Mouse (Mus musculus): ENCODE data around the gene Grm8.

Grm8 gene

GRCm38 (mm10) chr6:28040815-28041214, 94.2 kb downstream of the Grm8 start:
- no peak for DNase-seq

- DNase-seq, result no peak
These were observed 103.0 kb downstream of the Grm8 start for GRCm38 (mm10) chr6:28032006-28032405.

- no peak for DNase-seq
These were observed 117.3 kb downstream of the Grm8 start for GRCm38 (mm10) chr6:28017653-28018052.

GRCm38 (mm10) chr6:28007001-28007400, 128.0 kb downstream of the Grm8 start:
- DNase-seq, result no peak

- no peak for DNase-seq
These were observed 137.7 kb downstream of the Grm8 start for GRCm38 (mm10) chr6:27997250-27997649.

GRCm38 (mm10) chr6:27991241-27991640, 143.7 kb downstream of the Grm8 start:
- DNase-seq, result no peak

GRCm38 (mm10) chr6:27982598-27982997, 152.4 kb downstream of the Grm8 start:
- no peak for DNase-seq

- no peak for DNase-seq
These were observed 153.0 kb downstream of the Grm8 start for GRCm38 (mm10) chr6:27982021-27982420.

- DNase-seq, result no peak
These were observed 157.6 kb downstream of the Grm8 start for GRCm38 (mm10) chr6:27977361-27977760.

- no peak for DNase-seq
These were observed 166.1 kb downstream of the Grm8 start for GRCm38 (mm10) chr6:27968859-27969258.

GRCm38 (mm10) chr6:27967037-27967436, 167.9 kb downstream of the Grm8 start:
- no peak for DNase-seq

GRCm38 (mm10) chr6:27965237-27965636, 169.7 kb downstream of the Grm8 start:
- no peak for DNase-seq

- DNase-seq, result no peak
These were observed 171.1 kb downstream of the Grm8 start for GRCm38 (mm10) chr6:27963887-27964286.

GRCm38 (mm10) chr6:27956278-27956857, 178.6 kb downstream of the Grm8 start:
- DNase-seq, result no peak

GRCm38 (mm10) chr6:27951433-27951832, 183.5 kb downstream of the Grm8 start:
- DNase-seq, result no peak

- no peak for DNase-seq
These were observed 206.9 kb downstream of the Grm8 start for GRCm38 (mm10) chr6:27928058-27928457.

- no peak for DNase-seq
These were observed 221.7 kb downstream of the Grm8 start for GRCm38 (mm10) chr6:27913281-27913680.

- DNase-seq, result no peak
These were observed 230.6 kb downstream of the Grm8 start for GRCm38 (mm10) chr6:27904358-27904757.

- DNase-seq, result no peak
These were observed 232.8 kb downstream of the Grm8 start for GRCm38 (mm10) chr6:27902224-27902623.

- DNase-seq, result no peak
These were observed 233.6 kb downstream of the Grm8 start for GRCm38 (mm10) chr6:27901396-27901795.

GRCm38 (mm10) chr6:27895153-27895552, 239.8 kb downstream of the Grm8 start:
- no peak for DNase-seq

- DNase-seq, result no peak
These were observed 242.1 kb downstream of the Grm8 start for GRCm38 (mm10) chr6:27892886-27893285.

GRCm38 (mm10) chr6:27888391-27888790, 246.6 kb downstream of the Grm8 start:
- DNase-seq, result no peak

GRCm38 (mm10) chr6:27887922-27888321, 247.1 kb downstream of the Grm8 start:
- DNase-seq, result no peak

GRCm38 (mm10) chr6:27885786-27886185, 249.2 kb downstream of the Grm8 start:
- DNase-seq, result no peak

GRCm38 (mm10) chr6:27849644-27850043, 285.3 kb downstream of the Grm8 start:
- DNase-seq, result no peak

All from retina, postnatal 1 day (tissue).